Mouse (Mus musculus): Measurements from ENCODE around the gene Nfkbid.

GRCm38 (mm10) chr7:30421175-30421889, at the start of gene Nfkbid:
- TF ChIP-seq CTCF (IDR thresholded peaks at IDR 0.05; ENCODE audit: insufficient read depth, low read depth, low read length) (no peak), POLR2A (IDR thresholded peaks at IDR 0.05; ENCODE audit: insufficient read depth, low read depth, low read length) (no peak)

Measured in olfactory bulb, adult 2 months (tissue).